Mouse (Mus musculus) myocyte (in vitro differentiated cells): Measurements from ENCODE around the gene Kcnj13.

Experiments
- CEBPB ChIP-seq: IDR thresholded peaks from 2 replicates; pipeline ENCODE4 v1.6.1; 2011; ENCODE audit warnings: mild to moderate bottlenecking, moderate library complexity; ENCODE audit not compliant: poor library complexity, insufficient read depth, severe bottlenecking
- E2F4 ChIP-seq: IDR thresholded peaks from one replicate; pipeline ENCODE4 v1.6.1; 2011; ENCODE audit warnings: mild to moderate bottlenecking, control low read depth, moderate library complexity; ENCODE audit not compliant: insufficient read depth
- MAX ChIP-seq: IDR thresholded peaks from one replicate; pipeline ENCODE4 v1.6.1; 2011; ENCODE audit warnings: low read depth, mild to moderate bottlenecking, control low read depth
- MYOD1 ChIP-seq, 3 experiments: IDR thresholded peaks; one replicate each; pipeline ENCODE4 v1.6.1; 2011; ENCODE audit warnings: control low read depth in 2 of 3, low read depth in 2 of 3, mild to moderate bottlenecking in 2 of 3, moderate library complexity in 1 of 3; ENCODE audit not compliant: insufficient read length in 2 of 3, control insufficient read depth in 1 of 3
- POLR2A ChIP-seq: IDR thresholded peaks from one replicate; pipeline ENCODE4 v1.6.1; 2011; ENCODE audit warnings: low read depth, mild to moderate bottlenecking, control low read depth, moderate library complexity; ENCODE audit not compliant: insufficient read length
- POLR2AphosphoS2 ChIP-seq: IDR thresholded peaks from one replicate; pipeline ENCODE4 v1.6.1; 2011; ENCODE audit warnings: low read depth, control low read depth; ENCODE audit not compliant: insufficient read length
- REST ChIP-seq: IDR thresholded peaks from one replicate; pipeline ENCODE4 v1.6.1; 2011; ENCODE audit warnings: mild to moderate bottlenecking, control low read depth, moderate library complexity; ENCODE audit not compliant: insufficient read depth, insufficient read length
- SRF ChIP-seq: IDR thresholded peaks from one replicate; pipeline ENCODE4 v1.6.1; 2011; ENCODE audit warnings: low read depth; ENCODE audit not compliant: control insufficient read depth, insufficient read length
- TCF12 ChIP-seq: IDR thresholded peaks from one replicate; pipeline ENCODE4 v1.6.1; 2011; ENCODE audit warnings: mild to moderate bottlenecking, control low read depth; ENCODE audit not compliant: poor library complexity, insufficient read depth, severe bottlenecking
- TCF3 ChIP-seq: IDR thresholded peaks from one replicate; pipeline ENCODE4 v1.6.1; 2011; ENCODE audit warnings: low read depth, control low read depth; ENCODE audit not compliant: insufficient read length
- USF1 ChIP-seq: IDR thresholded peaks from one replicate; pipeline ENCODE4 v1.6.1; 2011; ENCODE audit warnings: low read depth, mild to moderate bottlenecking, control low read depth, moderate library complexity

DNA sequence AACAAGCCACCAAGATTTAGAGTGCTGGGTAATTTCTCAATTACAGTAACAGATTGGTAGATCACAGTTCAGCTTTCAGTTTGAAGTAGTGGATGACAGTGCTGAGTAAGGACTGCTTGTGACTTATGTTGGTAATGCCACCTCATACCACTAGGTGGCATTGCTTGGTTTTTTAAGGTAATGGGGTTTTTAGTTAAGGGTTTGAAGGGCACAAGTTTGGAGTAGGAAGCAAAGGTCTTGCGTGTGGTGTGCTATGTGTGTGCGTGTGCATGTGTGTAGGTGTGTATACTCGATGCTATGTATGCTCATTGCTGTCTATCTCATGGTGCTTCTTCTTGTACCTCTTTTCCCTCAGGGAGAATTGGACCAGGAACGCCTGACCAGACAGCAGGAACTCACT is 24.2 kb upstream of the Kcnj13 start:
- TF ChIP-seq POLR2A (no peak), USF1 (no peak), MYOD1 (IDR thresholded peaks at IDR 0.05; ENCODE audit: control insufficient read depth in 1 of 3, insufficient read length in 2 of 3, low read depth in 2 of 3) (no peak), MAX (no peak), TCF3 (no peak), E2F4 (no peak), TCF12 (no peak), CEBPB (no peak), REST (no peak), POLR2AphosphoS2 (no peak), SRF (no peak)
